Mouse (Mus musculus): Measurements from ENCODE around the gene Chac1.

Gene Chac1

DNA sequence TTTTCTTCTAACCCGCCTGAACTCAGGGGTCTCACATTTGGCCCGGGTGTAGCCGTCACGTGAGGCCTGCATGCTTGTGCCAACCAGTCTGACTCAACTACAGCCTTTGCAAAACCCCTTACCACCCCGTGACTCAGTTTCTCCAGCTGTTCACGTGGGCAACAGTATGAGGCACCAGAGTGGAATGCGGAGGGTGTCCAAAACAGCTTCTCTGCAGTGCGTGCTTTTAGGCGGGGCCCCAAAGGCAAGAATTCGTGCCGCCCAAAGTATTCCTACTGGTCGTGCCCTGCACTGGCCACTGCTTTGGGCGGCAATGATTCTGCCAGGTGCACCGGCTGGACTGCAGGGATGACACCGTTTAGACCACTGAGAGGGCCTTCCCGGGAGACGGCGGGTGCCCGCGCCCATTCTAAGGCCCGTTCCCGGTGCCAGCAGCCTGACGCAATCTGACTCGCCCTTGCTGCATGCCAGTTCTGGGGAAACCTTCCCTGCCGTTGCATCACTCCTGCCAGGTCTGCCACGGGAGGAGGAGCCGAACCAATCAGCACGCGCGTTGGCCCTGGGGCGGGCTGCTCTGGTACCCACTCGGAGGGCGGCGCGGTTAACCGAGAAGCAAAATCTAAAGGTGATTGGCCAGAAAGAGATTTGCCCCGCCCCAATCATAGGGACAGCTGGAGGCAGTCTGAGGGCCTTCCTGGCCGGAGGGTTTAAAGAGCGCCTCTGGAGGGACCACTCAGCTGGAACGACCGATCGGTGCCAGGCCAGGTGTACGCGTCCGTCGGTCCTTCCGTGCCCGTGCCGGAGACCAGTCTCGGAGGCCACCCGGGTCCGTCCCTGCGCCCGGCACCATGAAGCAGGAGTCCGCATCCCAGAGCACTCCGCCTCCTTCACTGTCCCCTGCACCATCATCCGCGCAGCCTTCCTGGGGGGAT lies at the start of gene Chac1:
TSS of gene Chac1 (plus strand) at position 675 of the 932 bp plus-strand sequence.
- peak; percentile 53 to 57 for DNase-seq

DNA sequence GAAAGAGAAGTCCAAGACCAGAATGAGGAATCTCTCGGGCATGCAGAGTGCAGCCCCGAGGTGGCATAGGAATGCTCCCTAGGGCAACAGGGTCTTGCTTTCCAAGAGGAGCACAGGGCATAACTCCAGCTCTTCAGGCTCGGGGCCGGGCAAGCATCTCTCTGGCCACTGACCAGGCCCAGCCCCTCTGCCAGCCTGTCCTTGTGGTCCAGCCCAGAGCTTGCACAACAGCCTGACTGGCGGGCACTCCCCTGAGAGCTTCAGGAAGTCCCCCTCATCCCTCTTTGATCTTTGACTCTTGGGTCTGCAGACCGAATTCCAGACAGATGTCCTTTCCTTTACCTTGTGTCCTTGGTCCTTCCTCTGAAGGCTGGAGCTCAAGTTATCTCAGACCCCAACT lies 48.2 kb upstream of the Chac1 start:
- no peak for DNase-seq

DNA sequence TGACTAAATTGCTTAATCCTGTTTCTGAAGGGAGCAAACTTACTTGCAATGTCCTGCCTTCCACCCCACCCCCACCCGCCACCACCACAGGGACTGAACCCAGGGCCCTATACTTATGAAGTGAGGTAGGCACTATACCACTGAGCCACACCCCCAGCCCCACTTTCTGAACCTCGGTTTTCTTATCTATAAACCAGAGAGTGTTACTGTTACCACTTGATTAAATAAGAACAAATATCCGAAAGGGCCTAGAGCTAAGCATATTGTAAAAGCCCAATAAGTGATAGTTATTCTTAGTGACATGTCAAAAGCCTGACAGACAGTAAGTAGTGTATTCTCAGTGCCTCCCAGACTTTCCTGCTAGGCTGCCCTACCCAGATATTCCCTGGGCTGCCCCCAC lies 46.6 kb upstream of the Chac1 start:
- DNase-seq, result no peak

DNA sequence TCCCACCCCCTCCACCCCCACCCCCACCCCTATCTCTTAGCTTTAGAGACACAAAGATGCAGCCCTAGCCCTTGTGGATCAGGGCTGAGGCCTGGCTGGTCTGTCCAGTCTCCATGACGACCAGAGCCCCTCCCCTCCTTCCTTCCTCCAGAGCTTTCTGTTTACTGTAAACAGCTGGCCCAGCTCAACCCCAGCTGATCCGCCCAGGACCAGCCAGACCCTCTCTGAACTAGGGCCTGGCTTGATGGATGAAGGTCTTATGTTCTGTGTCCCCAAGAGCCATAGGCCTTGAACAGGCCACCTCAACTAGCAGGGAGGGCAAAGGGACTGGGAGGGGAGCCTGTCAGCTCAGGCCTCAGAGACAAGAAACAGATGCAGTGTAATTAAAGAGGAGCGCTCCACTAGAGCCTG lies 46.2 kb upstream of the Chac1 start:
- no peak for DNase-seq

DNA sequence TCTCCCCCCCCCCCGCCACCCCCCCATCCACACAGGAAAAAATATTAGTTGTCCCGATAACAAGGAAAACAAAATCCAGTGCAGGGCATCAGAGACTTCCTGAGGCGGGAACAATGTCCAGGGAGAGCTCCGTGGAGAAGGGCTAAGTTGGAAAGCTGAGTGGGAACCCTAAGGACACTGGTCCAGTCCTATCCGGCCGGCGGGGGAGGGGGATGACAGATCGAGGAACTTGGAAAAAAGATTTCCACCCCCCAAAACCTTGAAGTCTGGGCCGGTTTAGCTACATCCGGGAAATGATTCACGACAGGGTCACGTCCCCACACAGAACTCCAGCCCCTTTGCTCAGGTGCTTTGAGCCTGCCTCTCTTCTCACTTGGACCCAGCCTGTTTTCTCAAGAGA lies 39.5 kb upstream of the Chac1 start:
- no peak for DNase-seq

DNA sequence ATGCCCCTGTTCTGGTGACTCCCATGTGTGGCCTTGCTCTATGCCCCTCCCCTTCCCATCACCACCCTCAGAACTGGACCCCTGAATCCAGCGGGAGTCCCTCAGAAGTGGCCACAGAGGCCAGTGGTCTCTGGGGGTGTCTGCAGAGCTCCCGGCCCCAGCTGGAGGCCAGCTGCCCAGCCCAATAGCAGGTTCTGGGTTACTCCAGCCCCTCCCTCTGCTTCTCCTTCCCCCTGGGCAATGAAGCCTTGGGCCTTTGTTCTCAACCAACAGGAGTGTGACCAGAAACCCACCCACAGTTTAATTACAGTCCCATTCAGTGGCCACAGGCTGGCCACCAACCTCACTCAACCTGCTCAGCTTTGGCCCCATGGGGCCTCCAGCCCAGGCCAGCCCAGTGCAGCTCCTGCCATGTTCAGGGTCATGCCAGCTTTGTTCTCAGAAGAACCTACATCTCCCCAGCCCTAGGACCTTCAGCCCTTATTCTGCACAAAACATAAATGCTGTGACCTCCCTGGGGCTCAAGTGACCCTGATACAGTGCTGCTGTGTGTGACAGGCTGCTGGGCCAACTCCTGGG lies 38.6 kb upstream of the Chac1 start:
- DNase-seq, result no peak

DNA sequence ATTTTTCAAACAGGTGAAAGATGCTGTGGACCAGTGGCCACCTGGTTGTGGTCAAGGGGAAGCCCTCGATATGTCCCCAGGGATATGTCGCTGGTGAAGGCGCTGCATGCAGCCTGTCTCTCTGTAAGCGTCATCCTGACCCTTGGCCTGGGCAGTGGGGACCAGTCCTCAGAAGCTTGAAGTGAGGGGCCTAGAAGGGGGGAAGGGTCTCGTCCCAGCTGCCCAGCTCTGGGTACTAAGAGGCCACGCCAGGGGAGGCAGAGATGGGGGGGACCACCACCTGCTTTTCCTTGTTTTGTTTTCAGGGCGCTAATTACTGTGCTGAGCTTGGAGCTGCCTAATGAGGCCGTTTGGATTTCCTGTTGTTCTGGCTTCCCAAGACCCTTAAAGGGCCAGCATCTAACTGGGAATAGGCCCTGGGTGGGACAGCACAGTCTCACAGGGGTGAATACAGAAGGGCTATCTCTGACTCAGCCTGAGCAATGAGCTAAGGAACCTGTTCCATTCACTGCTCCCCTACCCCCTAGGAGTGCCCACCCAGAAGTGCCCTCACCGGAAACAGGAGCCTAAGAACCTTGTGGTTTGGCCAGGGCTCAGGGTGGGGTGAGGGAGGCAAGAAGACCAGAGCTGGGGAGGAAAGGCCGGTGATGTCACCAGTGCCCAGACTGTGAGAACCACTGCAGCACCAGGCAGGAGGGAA lies 37.1 kb upstream of the Chac1 start:
- DNase-seq, result no peak

DNA sequence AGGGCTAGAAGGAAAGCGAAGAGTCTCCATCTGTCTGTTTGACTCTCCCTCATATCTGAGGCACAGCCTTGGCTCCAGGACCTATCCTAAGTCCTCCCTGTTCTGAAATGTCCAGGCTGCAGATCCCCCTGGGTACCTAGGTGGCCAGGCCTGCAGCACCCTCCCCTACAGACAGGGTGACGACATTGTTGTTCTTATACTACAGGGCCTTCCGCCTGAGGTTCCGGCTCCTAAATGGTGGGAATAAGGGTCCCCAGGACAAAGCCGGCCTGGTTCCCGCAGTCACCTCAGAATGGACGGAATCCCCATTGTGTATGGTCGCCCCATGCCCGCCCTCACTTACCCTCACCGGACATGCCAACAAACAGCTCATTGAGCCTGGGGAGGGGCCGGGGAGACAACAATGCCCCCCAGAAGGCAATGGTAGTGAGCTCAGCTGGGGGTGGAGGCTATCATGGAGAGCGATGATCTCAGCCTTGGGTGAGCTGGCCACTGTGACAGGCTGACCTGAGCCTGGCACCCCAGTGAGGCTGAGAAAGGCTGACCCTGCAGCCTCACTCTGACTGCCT lies 36.2 kb upstream of the Chac1 start:
- no peak for DNase-seq

DNA sequence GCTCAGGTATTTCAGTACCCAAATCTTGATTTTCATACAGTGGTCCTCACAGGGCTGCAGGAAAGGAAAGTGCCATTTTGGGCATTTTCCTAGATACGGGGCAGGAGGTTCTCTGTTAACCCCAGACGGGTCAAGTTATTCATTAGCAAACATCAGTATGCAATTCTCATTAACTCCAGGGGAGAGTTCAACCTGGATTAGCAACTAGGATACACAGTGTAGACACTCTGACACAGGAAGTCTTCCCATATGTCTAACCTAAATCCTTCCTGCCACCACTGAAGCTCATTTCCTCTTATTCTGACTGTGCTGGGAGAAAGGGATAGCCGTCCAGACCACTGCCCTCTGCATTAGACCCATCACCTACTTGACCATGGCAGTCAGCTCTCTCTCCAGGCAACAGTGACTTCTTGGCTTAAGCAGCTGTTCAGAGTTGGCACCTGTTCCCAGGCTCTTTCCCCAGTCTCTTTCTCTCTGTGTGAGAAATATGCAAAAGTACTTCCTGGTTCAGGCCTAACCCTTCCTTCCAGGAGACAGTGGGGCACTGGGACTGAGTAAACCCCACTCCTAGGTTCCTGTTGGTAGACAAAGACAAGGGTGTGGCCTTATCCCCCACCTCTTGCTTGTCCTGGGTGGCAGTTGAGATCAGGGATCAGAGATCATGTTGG lies 32.9 kb upstream of the Chac1 start:
- DNase-seq, result no peak

DNA sequence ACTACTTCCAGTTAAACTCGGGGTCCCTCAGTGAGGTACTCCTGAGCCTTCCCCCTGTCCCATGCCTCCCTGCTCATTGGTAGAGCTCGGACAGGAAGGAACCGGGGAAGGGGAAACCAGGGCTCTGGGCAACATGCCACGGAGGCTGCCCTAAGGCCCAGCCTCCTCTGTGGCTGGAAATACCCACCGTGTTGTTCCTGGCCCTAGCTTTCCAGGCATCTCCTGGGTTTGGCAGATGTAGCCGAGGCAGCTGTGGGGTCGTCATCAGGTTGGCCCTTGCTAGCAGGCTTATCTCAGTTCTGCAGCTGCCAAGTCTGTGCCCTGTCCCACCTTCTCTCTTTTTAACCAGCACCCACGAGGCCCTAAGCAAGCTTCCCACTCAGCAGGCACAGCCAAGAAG lies 30.5 kb upstream of the Chac1 start:
- no peak for DNase-seq

DNA sequence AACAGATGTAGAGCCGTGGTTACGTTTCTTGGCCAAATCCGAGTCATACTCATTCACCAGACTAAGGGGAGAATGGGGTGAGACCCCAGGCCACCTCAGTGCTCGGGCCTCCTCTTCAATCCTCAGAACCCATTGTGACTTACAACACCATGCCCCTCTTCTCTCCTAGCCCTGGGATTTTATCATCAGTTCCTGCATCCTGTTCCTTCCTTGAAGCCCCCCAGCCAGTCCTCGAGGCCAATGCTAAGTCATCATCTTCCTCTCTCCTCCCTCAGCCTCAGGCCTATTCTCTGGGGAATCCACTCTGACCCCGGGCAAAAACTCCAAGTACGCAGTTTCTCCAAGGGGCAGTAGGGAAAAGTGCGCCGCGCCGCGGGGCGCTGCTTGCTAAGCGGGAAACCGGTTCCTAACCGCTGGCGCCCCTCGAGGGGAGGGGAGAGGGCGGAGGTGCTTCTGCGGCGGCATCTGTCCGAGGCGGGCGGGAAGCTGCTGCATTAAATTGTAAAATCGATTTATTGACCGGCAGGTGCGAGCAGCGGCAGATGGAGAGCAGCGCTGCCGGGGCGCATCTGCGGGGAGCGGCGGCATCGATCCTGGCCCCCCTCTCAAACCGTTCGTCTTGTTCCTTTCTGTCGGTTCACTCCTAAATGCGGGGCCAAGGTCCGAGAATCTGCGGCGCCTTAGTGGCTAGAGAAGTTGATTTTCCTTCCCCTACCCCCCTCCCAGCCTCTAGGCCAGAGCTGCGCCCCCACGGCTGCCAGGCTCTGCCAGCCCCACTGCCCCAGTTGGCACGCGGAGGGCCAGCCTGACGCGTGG lies 29.1 kb upstream of the Chac1 start:
- no peak for DNase-seq

DNA sequence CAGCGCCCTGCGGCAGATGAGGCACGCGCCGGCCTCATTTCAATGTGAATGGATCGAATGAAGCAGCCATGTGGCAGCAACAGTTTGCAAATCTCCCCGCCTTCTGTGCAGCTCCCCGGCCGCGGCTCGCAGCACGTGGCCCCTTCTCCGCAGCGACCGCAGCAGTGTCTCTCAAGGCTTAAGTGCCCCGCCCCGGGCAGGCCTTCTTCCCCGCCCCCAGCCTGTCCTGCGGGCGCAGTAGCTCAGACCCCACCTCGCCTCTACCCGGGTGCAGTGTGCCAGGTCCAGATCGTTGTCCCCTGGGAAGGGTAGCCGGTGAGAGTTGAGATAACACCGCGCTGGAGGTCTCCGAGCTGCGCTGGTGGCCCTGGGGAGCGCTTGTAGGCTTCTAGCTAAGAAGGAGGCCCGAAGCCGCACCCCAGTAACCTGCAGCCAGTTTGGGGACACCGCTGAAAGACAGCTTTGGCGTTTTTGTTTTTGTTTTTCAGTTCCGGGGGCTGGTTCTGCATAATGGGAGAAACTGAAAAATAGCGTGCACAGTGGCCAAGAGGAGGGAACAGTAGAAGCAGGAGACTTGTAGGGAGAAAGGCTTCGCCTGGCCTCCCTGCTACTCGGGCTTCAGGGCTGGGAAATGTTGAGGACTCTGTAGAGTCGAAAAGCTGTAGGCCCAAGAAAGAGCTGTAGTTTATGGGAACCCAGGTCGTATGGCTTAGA lies 28.3 kb upstream of the Chac1 start:
- DNase-seq, result no peak

DNA sequence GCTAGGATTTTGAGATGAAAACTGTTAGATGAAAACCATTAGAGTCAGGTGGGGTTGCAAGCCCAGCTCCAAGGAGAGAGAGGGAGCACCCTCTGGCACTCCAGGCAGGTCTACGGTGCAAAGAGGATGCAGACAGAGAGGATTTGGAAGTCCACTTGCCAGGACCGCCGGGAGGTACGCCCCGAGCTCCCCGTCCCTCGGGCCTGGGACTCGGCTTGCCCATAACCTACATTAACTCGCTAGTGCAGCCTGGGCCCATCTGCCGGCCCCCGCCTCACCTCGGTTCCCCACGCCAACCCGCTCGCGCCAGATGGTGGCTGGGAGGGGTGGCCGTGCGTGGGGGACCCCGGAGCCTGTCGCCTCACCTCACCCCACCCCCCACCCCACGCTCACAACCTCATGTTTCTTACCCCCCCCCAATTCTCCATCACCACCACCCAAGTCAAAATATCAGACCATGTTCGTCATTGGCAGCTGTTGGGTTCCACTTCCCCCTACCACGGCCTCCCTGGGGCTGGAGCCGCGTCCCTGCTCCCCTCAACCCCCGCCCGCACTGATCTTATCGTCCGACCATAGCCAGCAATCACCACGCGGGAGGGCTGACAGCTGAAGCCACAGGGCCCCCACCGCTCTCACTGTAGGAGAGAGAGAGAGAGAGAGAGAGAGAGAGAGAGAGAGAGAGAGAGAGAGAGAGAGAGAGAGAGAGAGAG lies 27.0 kb upstream of the Chac1 start:
- DNase-seq, result no peak

DNA sequence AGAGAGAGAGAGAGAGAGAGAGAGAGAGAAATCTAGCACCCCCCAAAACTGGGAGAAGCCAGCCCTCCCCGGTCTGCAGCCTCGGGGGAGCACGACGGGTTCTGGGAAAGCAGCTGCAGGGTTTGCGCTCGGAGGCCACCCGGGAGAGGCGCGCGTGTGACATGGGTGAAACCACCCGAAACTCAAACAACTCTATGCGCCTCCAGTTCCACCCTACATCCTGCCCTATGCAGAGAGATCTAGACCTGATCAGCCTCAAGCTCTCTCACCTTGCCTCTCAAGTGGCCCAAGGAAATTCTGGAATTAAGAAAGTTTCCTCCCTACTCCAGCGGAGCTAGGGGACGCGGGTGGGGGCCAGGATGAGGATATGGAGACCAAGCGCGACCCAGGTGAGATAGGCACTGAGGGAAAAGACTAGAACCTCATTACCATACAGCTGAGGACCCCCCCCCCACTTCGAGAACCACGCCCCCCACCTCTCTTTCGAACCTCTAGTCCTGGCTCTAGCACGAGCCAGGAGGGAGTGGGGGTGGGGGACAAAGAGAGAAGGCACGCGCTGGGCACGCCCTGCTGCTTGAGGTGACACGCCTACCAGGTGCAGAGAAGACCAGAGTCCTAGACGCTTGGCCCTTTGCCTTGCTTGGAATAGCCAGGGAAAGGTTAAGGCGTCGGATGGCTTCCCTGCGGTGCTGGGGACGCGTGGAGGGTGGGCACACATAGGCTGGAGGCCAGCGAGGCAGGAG lies 26.3 kb upstream of the Chac1 start:
- no peak for DNase-seq

DNA sequence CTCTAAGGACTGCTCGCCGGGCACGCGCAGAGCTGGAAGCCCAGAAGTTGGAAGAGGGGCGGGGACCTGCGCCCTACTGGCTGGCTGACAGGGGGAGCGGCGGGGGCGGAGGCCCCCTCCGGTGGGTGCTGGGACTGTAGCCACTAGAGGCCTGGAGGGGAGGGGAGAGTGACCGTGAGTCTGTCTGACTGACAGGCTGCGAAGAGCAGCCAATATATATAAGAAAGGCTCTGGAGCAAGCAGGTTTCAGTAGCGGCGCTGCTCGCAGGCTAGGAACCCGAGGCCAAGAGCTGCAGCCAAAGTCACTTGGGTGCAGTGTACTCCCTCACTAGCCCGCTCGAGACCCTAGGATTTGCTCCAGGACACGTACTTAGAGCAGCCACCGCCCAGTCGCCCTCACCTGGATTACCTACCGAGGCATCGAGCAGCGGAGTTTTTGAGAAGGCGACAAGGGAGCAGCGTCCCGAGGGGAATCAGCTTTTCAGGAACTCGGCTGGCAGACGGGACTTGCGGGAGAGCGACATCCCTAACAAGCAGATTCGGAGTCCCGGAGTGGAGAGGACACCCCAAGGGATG lies 25.4 kb upstream of the Chac1 start, which contains the start of gene Dll4:
TSS of gene Dll4 (plus strand) at position 217 of the 576 bp plus-strand sequence.
- DNase-seq, result no peak

DNA sequence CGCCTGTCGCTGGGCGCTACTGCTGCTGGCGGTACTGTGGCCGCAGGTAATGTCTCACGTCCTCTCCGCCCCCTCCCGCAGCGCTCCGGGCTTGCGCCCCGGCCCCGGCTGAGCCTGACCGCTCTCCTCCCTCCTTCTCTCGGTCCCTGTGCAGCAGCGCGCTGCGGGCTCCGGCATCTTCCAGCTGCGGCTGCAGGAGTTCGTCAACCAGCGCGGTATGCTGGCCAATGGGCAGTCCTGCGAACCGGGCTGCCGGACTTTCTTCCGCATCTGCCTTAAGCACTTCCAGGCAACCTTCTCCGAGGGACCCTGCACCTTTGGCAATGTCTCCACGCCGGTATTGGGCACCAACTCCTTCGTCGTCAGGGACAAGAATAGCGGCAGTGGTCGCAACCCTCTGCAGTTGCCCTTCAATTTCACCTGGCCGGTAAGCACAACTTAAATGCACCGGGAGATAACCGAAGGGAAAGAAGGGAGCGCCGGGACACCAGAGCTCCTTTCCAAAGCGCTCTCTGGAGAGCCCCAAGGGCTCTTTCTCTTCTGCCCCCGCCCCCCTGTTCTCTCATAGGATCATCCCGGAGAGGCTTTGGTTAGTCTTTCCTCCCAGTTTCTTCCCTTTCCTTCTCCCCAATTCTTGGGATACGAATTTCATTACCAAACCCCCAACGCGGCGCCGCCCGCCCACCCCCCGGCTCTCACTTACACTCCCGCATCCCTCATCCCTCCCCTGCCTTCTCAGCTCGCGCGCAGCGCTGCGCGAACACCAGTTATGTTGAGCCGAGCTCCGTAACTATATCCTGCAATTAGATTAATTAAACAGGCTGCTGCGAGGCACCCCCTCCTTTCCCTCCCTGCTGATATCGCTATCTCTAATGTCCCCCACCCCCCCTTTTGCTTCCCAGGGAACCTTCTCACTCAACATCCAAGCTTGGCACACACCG lies 24.6 kb upstream of the Chac1 start:
- no peak for DNase-seq

DNA sequence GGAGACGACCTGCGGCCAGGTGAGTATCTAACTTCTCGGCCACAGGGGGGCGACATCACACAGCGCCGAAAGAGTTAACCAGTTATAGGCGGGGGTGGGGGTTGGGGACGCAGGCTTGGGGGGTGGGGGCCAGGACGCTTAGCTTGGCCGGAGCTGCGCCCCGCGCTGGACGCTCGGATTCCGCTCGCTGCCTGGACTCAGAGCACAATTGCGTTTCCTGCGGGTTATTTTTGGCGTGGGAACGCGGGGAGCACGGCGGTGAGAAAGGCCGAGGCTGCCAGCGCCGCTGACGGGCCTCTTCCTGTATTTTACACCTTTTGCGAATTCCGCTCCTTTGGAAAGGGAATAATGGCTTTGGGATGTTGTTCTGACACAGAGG lies 23.9 kb upstream of the Chac1 start:
- DNase-seq, result no peak

DNA sequence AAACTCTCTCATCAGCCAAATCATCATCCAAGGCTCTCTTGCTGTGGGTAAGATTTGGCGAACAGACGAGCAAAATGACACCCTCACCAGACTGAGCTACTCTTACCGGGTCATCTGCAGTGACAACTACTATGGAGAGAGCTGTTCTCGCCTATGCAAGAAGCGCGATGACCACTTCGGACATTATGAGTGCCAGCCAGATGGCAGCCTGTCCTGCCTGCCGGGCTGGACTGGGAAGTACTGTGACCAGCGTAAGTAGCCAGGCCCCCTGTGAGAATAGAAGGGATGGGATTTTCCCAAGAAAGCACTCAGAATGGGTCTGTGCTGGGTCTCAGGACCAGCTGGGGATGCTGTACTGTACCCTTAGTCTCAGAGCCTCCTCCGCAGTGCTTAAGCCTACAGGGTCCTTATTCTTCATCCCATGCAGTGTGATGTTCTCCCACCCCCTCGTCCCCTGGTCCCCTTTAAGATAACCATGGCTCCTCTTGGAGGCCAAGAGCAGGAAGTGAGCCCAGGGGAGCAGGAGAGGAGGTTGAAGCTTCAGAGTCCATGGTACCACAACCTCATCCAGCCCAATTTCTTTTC lies 23.0 kb upstream of the Chac1 start:
- DNase-seq, result no peak

Data from spleen, adult 18-20 months (tissue).